Mouse (Mus musculus) E14TG2a.4 (cell line): Measurements from ENCODE around the gene Nxt2.

ENCODE experiments used
- H3K27me3 ChIP-seq: 2 replicates; pipeline ENCODE4 v1.6.1; 2014; ENCODE audit warnings: low read length, control low read depth; ENCODE audit not compliant: insufficient read depth
- H3K36me3 ChIP-seq: 2 replicates; pipeline ENCODE4 v1.6.1; 2014; ENCODE audit warnings: low read length, control low read depth; ENCODE audit not compliant: insufficient read depth
- H3K4me1 ChIP-seq: replicated peaks from 2 replicates; pipeline ENCODE4 v1.6.1; 2014; ENCODE audit warnings: low read depth, low read length, control low read depth
- H3K4me3 ChIP-seq: replicated peaks from 2 replicates; pipeline ENCODE4 v1.5.1; 2014; ENCODE audit warnings: mild to moderate bottlenecking, low read length
- H3K9me3 ChIP-seq: 2 replicates; pipeline ENCODE4 v1.6.1; 2014; ENCODE audit warnings: low read length, control low read depth
- CTCF ChIP-seq: conservative IDR thresholded peaks from 2 replicates; pipeline ENCODE4 v1.5.1; 2014; ENCODE audit warnings: low read length
- NANOG ChIP-seq: IDR thresholded peaks from 2 replicates; pipeline ENCODE4 v1.6.1; 2014; ENCODE audit warnings: borderline replicate concordance, low read length, mixed read lengths
- POU5F1 ChIP-seq: IDR thresholded peaks from 2 replicates; pipeline ENCODE4 v1.6.1; 2014; ENCODE audit warnings: low read length, borderline replicate concordance

The Nxt2 gene

GRCm38 (mm10) chrX:142226542-142226941, at the start of gene Nxt2:
Gene Nxt2, plus strand, starts transcription at chrX:142226770.
- Histone ChIP-seq H3K4me3 (peak within 1 kb of the TSS; percentile 79), H3K27me3 (no peaks in the 10 kb centered on the region), H3K9me3 (no peaks in the 10 kb centered on the region), H3K4me1 (no peaks in the 10 kb centered on the region), H3K36me3 (no peaks in the 10 kb centered on the region)
- no peak for TF ChIP-seq POU5F1
- no peak for TF ChIP-seq NANOG
- TF ChIP-seq CTCF = no peak

GRCm38 (mm10) chrX:142176981-142177380, 49.6 kb upstream of the Nxt2 start:
- TF ChIP-seq NANOG (no peak), POU5F1 (no peak), CTCF (no peak)
- Histone ChIP-seq H3K27me3 (no peaks in the 10 kb centered on the region), H3K36me3 (no peaks in the 10 kb centered on the region), H3K4me1 (no peaks in the 10 kb centered on the region), H3K9me3 (no peaks in the 10 kb centered on the region), H3K4me3 (no peak overlapping the region)

- no peak for TF ChIP-seq CTCF
- no peak for TF ChIP-seq NANOG
- TF ChIP-seq POU5F1 = no peak
- H3K27me3 ChIP-seq = no peaks in the 10 kb centered on the region
- no peak overlapping the region for H3K4me3 ChIP-seq
Measured at GRCm38 (mm10) chrX:142182026-142182425, 44.5 kb upstream of the Nxt2 start.

GRCm38 (mm10) chrX:142189023-142189703, 37.4 kb upstream of the Nxt2 start:
- Histone ChIP-seq H3K4me3 (no peak overlapping the region), H3K36me3 (no peaks in the 10 kb centered on the region), H3K9me3 (peaks cover 11% of the 10 kb centered on the region; the same call in 1 of the 2 replicates), H3K4me1 (no peaks in the 10 kb centered on the region), H3K27me3 (no peaks in the 10 kb centered on the region)
- no peak for TF ChIP-seq NANOG
- no peak for TF ChIP-seq CTCF
- no peak for TF ChIP-seq POU5F1

More at GRCm38 (mm10) chrX:142182026-142182425, 44.5 kb upstream of the Nxt2 start:
- Histone ChIP-seq H3K36me3 (no peaks in the 10 kb centered on the region), H3K4me1 (no peaks in the 10 kb centered on the region), H3K9me3 (no peaks in the 10 kb centered on the region)

GRCm38 (mm10) chrX:142190355-142190754, 36.2 kb upstream of the Nxt2 start:
- TF ChIP-seq CTCF = no peak
- no peak for TF ChIP-seq NANOG
- TF ChIP-seq POU5F1 = no peak
- Histone ChIP-seq H3K4me1 (no peaks in the 10 kb centered on the region), H3K4me3 (no peak overlapping the region)

GRCm38 (mm10) chrX:142194420-142194819, 32.1 kb upstream of the Nxt2 start:
- Histone ChIP-seq H3K9me3 (peaks cover 10% of the 10 kb centered on the region; the same call in 1 of the 2 replicates), H3K4me1 (no peaks in the 10 kb centered on the region)
- TF ChIP-seq CTCF = no peak
- no peak for TF ChIP-seq POU5F1

More at GRCm38 (mm10) chrX:142190355-142190754, 36.2 kb upstream of the Nxt2 start:
- peaks cover 11% of the 10 kb centered on the region; the same call in 1 of the 2 replicates for H3K9me3 ChIP-seq
- no peaks in the 10 kb centered on the region for H3K27me3 ChIP-seq
- H3K36me3 ChIP-seq = no peaks in the 10 kb centered on the region

GRCm38 (mm10) chrX:142195551-142195950, 31.0 kb upstream of the Nxt2 start:
- H3K36me3 ChIP-seq = no peaks in the 10 kb centered on the region
- H3K4me1 ChIP-seq = no peaks in the 10 kb centered on the region
- TF ChIP-seq NANOG = no peak
- no peak for TF ChIP-seq CTCF
- no peak for TF ChIP-seq POU5F1
- no peaks in the 10 kb centered on the region for H3K9me3 ChIP-seq
- H3K27me3 ChIP-seq = no peaks in the 10 kb centered on the region
- H3K4me3 ChIP-seq = no peak overlapping the region

More at GRCm38 (mm10) chrX:142194420-142194819, 32.1 kb upstream of the Nxt2 start:
- Histone ChIP-seq H3K27me3 (no peaks in the 10 kb centered on the region), H3K4me3 (no peak overlapping the region), H3K36me3 (no peaks in the 10 kb centered on the region)

- Histone ChIP-seq H3K4me3 (no peak within 1 kb of the TSS), H3K4me1 (no peaks in the 10 kb centered on the region), H3K27me3 (no peaks in the 10 kb centered on the region), H3K9me3 (no peaks in the 10 kb centered on the region), H3K36me3 (no peaks in the 10 kb centered on the region)
- TF ChIP-seq NANOG (no peak), POU5F1 (no peak), CTCF (no peak)
Measured at GRCm38 (mm10) chrX:142196831-142197230, 29.7 kb upstream of the Nxt2 start, which contains the start of gene Gucy2f. Gene Gucy2f, minus strand, starts transcription at chrX:142196931.

GRCm38 (mm10) chrX:142200295-142200694, 26.3 kb upstream of the Nxt2 start:
- Histone ChIP-seq H3K27me3 (no peaks in the 10 kb centered on the region), H3K4me1 (no peaks in the 10 kb centered on the region), H3K36me3 (no peaks in the 10 kb centered on the region), H3K4me3 (no peak overlapping the region), H3K9me3 (no peaks in the 10 kb centered on the region)
- TF ChIP-seq POU5F1 (no peak), CTCF (peak; percentile 68)
